Mouse (Mus musculus) stomach, embryonic 14.5 days (tissue): Measurements from ENCODE around the gene Ints7. TPM values are rescaled to one million over a fixed set of nuclear protein-coding genes. Genes with fewer than 3 reads are reported as not detected.

Source experiments
- ATAC-seq: fragments of 200-750 bp; cut with Nextera tagmentation; 2 replicates; pipeline ENCODE4 v1.8.0; 2017; ENCODE audit warnings: low read depth, moderate TSS enrichment; ENCODE audit not compliant: insufficient number of reproducible peaks, insufficient read depth, low FRiP score
- H3K27ac ChIP-seq: fragments of 300-500 bp; sonication (generic); 2 replicates; pipeline ENCODE4 v1.5.1; 2014; ENCODE audit warnings: mild to moderate bottlenecking, low read length, moderate library complexity, mixed read lengths
- H3K27me3 ChIP-seq: fragments of 300-500 bp; sonication (generic); 2 replicates; pipeline ENCODE4 v1.6.1; 2014; ENCODE audit warnings: low read length, control low read depth, mixed read lengths; ENCODE audit not compliant: control insufficient read depth, insufficient read depth
- H3K36me3 ChIP-seq: fragments of 300-500 bp; sonication (generic); 2 replicates; pipeline ENCODE4 v1.6.1; 2014; ENCODE audit warnings: mild to moderate bottlenecking, control low read depth, low read length, moderate library complexity, mixed read lengths; ENCODE audit not compliant: control insufficient read depth, insufficient read depth
- H3K4me1 ChIP-seq: fragments of 300-500 bp; sonication (generic); 2 replicates; pipeline ENCODE4 v1.6.1; 2014; ENCODE audit warnings: low read length, control low read depth, mixed read lengths; ENCODE audit not compliant: control insufficient read depth, insufficient read depth
- H3K4me2 ChIP-seq: fragments of 300-500 bp; sonication (generic); replicated peaks from 2 replicates; pipeline ENCODE4 v1.6.1; 2014; ENCODE audit warnings: low read depth, low read length, control low read depth
- H3K4me3 ChIP-seq: fragments of 300-500 bp; sonication (generic); 2 replicates; pipeline ENCODE4 v1.5.1; 2014; ENCODE audit warnings: low read depth, low read length, control low read depth
- H3K9ac ChIP-seq: fragments of 300-500 bp; sonication (generic); replicated peaks from 2 replicates; pipeline ENCODE4 v1.6.1; 2014; ENCODE audit warnings: low read depth, mild to moderate bottlenecking, control low read depth, low read length, moderate library complexity, mixed read lengths
- H3K9me3 ChIP-seq: fragments of 300-500 bp; sonication (generic); 2 replicates; pipeline ENCODE4 v1.6.1; 2016; ENCODE audit warnings: low read depth, low read length, control low read depth; ENCODE audit not compliant: control insufficient read depth
- WGBS: fragments of 180-500 bp; shearing (Covaris S2); extraction: QIAGEN DNeasy Blood & Tissue Kit; methylation state at CpG from one replicate; pipeline ENCODE4 v1.1.7; 2014; 5-methylcytosine and 5-hydroxymethylcytosine counted together
- polyA plus RNA-seq: library from polyadenylated mRNA; unstranded; fragments of >200 nt; fragmentation: Nextera tagmentation; extraction: Ambion mirVana; gene quantifications from 2 replicates; pipeline ENCODE4 v1.2.1, GENCODE M21; 2014

The Ints7 gene
- polyA plus RNA-seq, 1 experiment from 2014 or later = 63.4 TPM

GRCm38 (mm10) chr1:191573906-191574639 lies 1.4 kb upstream of the Ints7 start:
- ATAC-seq = no peak
- H3K27ac ChIP-seq = peak overlapping the region; percentile 98
- under 1% methylated on average over 13 of the region's 13 CpGs for WGBS

GRCm38 (mm10) chr1:191574871-191575457 lies 472 bp upstream of the Ints7 start:
- no peaks in the 10 kb centered on the region for H3K27me3 ChIP-seq

More at GRCm38 (mm10) chr1:191573906-191574639, 1.4 kb upstream of the Ints7 start:
- no peaks in the 10 kb centered on the region for H3K9me3 ChIP-seq
- H3K4me1 ChIP-seq = peaks cover 19% of the 10 kb centered on the region
- H3K4me2 ChIP-seq = peak overlapping the region; percentile 79
- H3K36me3 ChIP-seq = no peaks in the 10 kb centered on the region; the same call in 1 of the 2 replicates
- H3K27me3 ChIP-seq = no peaks in the 10 kb centered on the region
- peak overlapping the region; percentile 82 for H3K4me3 ChIP-seq
- H3K9ac ChIP-seq = peak overlapping the region; percentile 82

GRCm38 (mm10) chr1:191579524-191579923 lies 4.1 kb downstream of the Ints7 start:
- no peak for ATAC-seq
- Histone ChIP-seq H3K27ac (no peak overlapping the region), H3K9ac (no peak overlapping the region), H3K4me2 (no peak overlapping the region), H3K27me3 (no peaks in the 10 kb centered on the region), H3K36me3 (peaks cover 12% of the 10 kb centered on the region; the same call in 1 of the 2 replicates), H3K4me3 (no peak overlapping the region), H3K4me1 (peaks cover 19% of the 10 kb centered on the region; the same call in 1 of the 2 replicates), H3K9me3 (no peaks in the 10 kb centered on the region)
- WGBS = 94% methylated on average over 3 of the region's 3 CpGs

More at GRCm38 (mm10) chr1:191574871-191575457, 472 bp upstream of the Ints7 start:
- peak; percentile 50 for ATAC-seq
- Histone ChIP-seq H3K27ac (peak overlapping the region; percentile 98), H3K4me1 (peaks cover 19% of the 10 kb centered on the region), H3K4me2 (peak overlapping the region; percentile 79), H3K36me3 (no peaks in the 10 kb centered on the region), H3K9ac (peak overlapping the region; percentile 82), H3K9me3 (no peaks in the 10 kb centered on the region), H3K4me3 (peak overlapping the region; percentile 82)
- WGBS = under 1% methylated on average over 52 of the region's 52 CpGs

GRCm38 (mm10) chr1:191581641-191582040 lies 6.2 kb downstream of the Ints7 start:
- Histone ChIP-seq H3K9ac (no peak overlapping the region), H3K9me3 (no peaks in the 10 kb centered on the region), H3K4me3 (no peak overlapping the region), H3K27ac (no peak overlapping the region), H3K4me2 (no peak overlapping the region), H3K36me3 (peaks cover 24% of the 10 kb centered on the region), H3K27me3 (no peaks in the 10 kb centered on the region), H3K4me1 (peaks cover 16% of the 10 kb centered on the region; the same call in 1 of the 2 replicates)
- no peak for ATAC-seq
- WGBS = 95% methylated on average over 4 of the region's 4 CpGs

- no peak for ATAC-seq
- no peaks in the 10 kb centered on the region for H3K9me3 ChIP-seq
- H3K4me1 ChIP-seq = no peaks in the 10 kb centered on the region
- peaks cover 45% of the 10 kb centered on the region for H3K36me3 ChIP-seq
- H3K27ac ChIP-seq = no peak overlapping the region
- no peaks in the 10 kb centered on the region for H3K27me3 ChIP-seq
- no peak overlapping the region for H3K4me3 ChIP-seq
- no peak overlapping the region for H3K4me2 ChIP-seq
- H3K9ac ChIP-seq = no peak overlapping the region
- 92% methylated on average over 4 of the region's 4 CpGs for WGBS
Observed at GRCm38 (mm10) chr1:191583836-191584235, 8.4 kb downstream of the Ints7 start.

- no peak overlapping the region for H3K4me3 ChIP-seq
- H3K9me3 ChIP-seq = no peaks in the 10 kb centered on the region
- H3K27me3 ChIP-seq = no peaks in the 10 kb centered on the region
- 95% methylated on average over 4 of the region's 4 CpGs for WGBS
- no peaks in the 10 kb centered on the region for H3K4me1 ChIP-seq
- ATAC-seq = no peak
- peaks cover 48% of the 10 kb centered on the region for H3K36me3 ChIP-seq
- no peak overlapping the region for H3K4me2 ChIP-seq
- no peak overlapping the region for H3K9ac ChIP-seq
- no peak overlapping the region for H3K27ac ChIP-seq
Observed at GRCm38 (mm10) chr1:191584483-191584882, 9.0 kb downstream of the Ints7 start.

GRCm38 (mm10) chr1:191585704-191586103 lies 10.3 kb downstream of the Ints7 start:
- Histone ChIP-seq H3K27me3 (no peaks in the 10 kb centered on the region), H3K36me3 (peaks cover 53% of the 10 kb centered on the region), H3K4me1 (no peaks in the 10 kb centered on the region), H3K27ac (no peak overlapping the region), H3K4me2 (no peak overlapping the region), H3K4me3 (no peak overlapping the region), H3K9me3 (no peaks in the 10 kb centered on the region), H3K9ac (no peak overlapping the region)
- 90% methylated on average over 2 of the region's 2 CpGs for WGBS
- no peak for ATAC-seq

- Histone ChIP-seq H3K4me2 (no peak overlapping the region), H3K27me3 (no peaks in the 10 kb centered on the region), H3K4me1 (no peaks in the 10 kb centered on the region), H3K9me3 (no peaks in the 10 kb centered on the region), H3K9ac (no peak overlapping the region), H3K36me3 (peaks cover 59% of the 10 kb centered on the region), H3K4me3 (no peak overlapping the region), H3K27ac (no peak overlapping the region)
- 92% methylated on average over 3 of the region's 3 CpGs for WGBS
- ATAC-seq = no peak
Observed at GRCm38 (mm10) chr1:191587062-191587461, 11.6 kb downstream of the Ints7 start.
